Mouse (Mus musculus): ENCODE measurements around the gene Usp49. TPM values are rescaled to one million over a fixed set of nuclear protein-coding genes. Genes with fewer than 3 reads are reported as not detected.

The Usp49 gene
- polyA plus RNA-seq (2012; rRNA removed) = 6.9 and 7.4 TPM in 2 replicates

DNA sequence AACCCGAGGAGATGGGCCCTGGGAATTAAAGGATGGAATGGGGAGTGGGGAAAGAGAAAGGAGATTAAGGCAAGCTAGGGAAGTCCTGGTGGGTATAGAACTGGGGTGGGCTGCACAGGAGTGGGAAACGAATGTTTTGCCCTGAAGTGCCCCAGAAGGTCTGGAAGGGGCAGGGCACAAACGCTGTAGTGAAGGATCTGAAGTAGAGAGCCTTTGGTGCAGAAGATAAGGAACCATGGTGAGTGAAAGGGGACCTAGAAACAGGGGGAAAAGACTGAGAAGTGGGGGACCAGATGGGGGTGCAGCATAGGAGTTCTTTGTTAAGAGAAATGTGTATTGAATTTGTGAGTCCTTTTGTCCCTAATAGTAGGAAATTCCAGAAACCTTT, at the start of gene Usp49:
Usp49 (plus strand) TSS at position 13 of the 388 bp plus-strand sequence.

DNA sequence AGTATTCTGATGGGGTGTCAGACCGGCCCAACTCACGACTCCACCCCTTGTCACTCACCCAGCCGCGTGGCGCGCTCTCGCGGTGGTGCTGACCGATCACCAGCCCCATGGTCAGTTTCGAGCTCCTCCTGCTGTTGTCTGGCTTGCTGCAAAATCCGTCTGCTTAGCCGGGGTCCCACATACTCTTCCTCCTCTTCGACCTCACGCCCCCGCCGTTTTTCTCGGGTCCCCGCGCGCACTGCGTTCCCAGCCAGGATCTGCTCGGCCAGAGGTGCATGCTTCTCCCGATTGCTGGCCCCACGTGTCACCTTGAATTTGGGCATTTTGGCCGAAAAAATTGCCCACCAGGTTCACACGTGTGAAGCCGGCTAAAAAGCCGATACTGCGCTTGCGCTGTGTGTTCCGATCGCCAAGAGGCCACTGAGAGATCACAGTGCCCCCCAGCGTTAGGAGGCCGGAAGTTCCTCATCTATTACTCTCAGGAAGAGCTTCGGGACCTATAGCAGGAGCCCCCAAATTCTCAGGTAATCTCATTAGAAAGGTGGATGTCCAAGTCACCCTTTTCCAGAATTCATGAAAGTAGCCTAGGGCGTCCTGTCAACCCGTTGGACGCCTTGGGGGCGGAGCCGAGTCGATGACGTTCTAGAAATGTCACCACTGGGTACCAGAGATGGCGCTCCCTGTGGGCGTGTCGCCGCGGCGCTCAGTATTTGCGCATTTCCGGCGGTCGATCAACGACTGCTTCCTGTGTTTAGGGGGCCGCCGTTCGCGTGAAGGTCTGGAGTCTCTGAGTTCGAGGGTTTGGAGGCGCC, 19.4 kb upstream of the Usp49 start, which contains the start of the genes Bysl, Med20 and Gm20517:
Bysl (minus strand) TSS at position 644 of the 812 bp plus-strand sequence.
Med20 (plus strand) TSS at position 734 of the 812 bp plus-strand sequence.
Gm20517 (plus strand) TSS at position 741 of the 812 bp plus-strand sequence.

DNA sequence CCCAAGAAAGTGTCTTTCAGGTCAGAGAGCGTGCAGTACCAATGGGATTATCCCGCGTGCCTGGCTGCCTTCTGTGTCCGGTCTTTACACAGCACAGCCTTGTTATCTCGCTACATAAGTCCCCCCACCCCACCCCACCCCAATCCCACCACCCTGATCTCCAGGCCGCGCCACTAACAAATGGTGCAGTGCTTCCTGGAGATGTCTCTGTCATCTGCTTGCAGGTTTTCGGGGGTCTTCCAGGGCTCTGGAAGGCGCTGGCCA, 57.8 kb downstream of the Usp49 start, which contains the start of gene Tomm6:
Tomm6 (minus strand) TSS at position 43 of the 264 bp plus-strand sequence.

DNA sequence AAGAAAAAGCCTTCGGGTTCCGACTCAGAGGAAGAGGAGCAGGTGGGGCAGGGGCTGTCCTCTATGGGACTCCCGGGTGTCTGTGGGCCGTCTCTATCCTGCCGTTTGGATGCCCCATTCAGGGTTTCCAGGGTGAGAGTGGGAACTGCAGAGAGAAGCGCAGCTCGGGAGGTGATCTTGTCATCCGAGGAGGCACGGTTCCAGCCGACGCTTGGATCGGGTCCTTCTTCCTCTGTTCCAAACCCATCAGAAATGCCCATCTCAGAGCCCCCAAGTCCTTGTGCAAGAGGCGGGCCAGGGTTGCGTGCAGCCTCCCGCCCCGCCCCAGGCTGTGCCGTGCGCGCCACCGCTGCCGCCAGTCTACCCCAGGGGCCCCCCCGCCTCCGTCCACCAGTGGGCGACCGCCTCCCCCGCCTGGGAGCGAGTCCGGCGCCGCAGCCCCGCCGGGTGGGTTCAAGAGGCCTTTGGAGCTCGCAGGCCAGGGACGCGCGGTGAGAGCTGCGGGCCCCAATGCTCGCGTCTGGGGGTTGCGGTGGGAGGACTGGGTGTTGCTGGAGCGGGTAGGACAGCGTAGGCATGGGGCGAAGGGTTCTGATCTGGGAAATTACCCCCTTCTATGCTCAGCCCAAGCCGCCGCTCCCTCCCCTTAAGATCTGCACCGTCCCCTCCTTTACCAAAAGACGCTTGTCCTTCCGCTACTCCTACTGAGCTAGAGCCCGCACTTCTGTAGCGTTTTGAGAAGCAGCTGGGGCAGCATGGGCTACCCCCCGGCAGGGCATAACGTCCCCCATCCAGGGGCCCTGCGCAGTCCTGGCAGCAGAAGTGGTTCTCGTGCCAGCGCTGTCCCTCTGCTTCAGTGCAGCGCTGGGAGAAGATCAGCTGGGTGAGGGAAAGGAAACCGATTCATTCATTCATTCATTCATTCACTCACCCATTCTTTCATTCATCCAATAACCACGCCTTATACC, 58.4 kb downstream of the Usp49 start, which contains the start of gene Frs3:
Frs3 (plus strand) TSS at position 423 of the 968 bp plus-strand sequence.

DNA sequence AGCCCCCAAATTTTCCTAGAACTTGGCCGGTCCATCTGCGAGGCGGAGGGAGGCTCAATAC, 63.8 kb downstream of the Usp49 start, which contains the start of gene Gm21981:
Gm21981 (minus strand) TSS at position 14 of the 61 bp plus-strand sequence.

GRCm38 (mm10) chr17:47694503-47695336, 64.2 kb downstream of the Usp49 start, which contains the start of gene Prickle4:
Gene Prickle4 (minus strand): TSS chr17:47694736.

GRCm38 (mm10) chr17:47726566-47726965, 96.1 kb downstream of the Usp49 start, which contains the start of gene Pgc:
Gene Pgc (plus strand): TSS chr17:47726842.

Other genes with a start within 250 kb of the Usp49 start
- gene Guca1b, start 245.3 kb upstream of the Usp49 start, polyA plus RNA-seq (2012; rRNA removed) = 2.0 and 2.5 TPM in 2 replicates
- 3.1 and 4.5 TPM in 2 replicates for gene Guca1a, start 230.1 kb upstream of the Usp49 start, polyA plus RNA-seq (2012; rRNA removed)
- gene AI661453, start 194.1 kb upstream of the Usp49 start, polyA plus RNA-seq (2012; rRNA removed) = 2.6 and 3.0 TPM in 2 replicates
- gene 1700001C19Rik, start 193.3 kb upstream of the Usp49 start, polyA plus RNA-seq (2012; rRNA removed) = 0.13 TPM in 1 of 2 replicates, not detected in the other
- 23.3 and 34.2 TPM in 2 replicates for gene Taf8, start 128.4 kb upstream of the Usp49 start, polyA plus RNA-seq (2012; rRNA removed)
- 161 and 193 TPM in 2 replicates for gene Ccnd3, start 125.6 kb upstream of the Usp49 start, polyA plus RNA-seq (2012; rRNA removed)
- gene Bysl, start 19.2 kb upstream of the Usp49 start, polyA plus RNA-seq (2012; rRNA removed) = 11.1 and 13.3 TPM in 2 replicates
- gene Med20, start 19.1 kb upstream of the Usp49 start, polyA plus RNA-seq (2012; rRNA removed) = 23.6 and 26.8 TPM in 2 replicates
- gene Gm20517, start 19.1 kb upstream of the Usp49 start, polyA plus RNA-seq (2012; rRNA removed) = 3.6 and 4.8 TPM in 2 replicates
- gene Tomm6, start 57.7 kb downstream of the Usp49 start, polyA plus RNA-seq (2012; rRNA removed) = 63.6 and 92.2 TPM in 2 replicates
- gene Frs3, start 58.3 kb downstream of the Usp49 start, polyA plus RNA-seq (2012; rRNA removed) = 32.2 and 34.0 TPM in 2 replicates
- gene Gm21981, start 63.8 kb downstream of the Usp49 start, polyA plus RNA-seq (2012; rRNA removed) = 2.0 and 2.6 TPM in 2 replicates
- 3.2 and 7.1 TPM in 2 replicates for gene Prickle4, start 64.0 kb downstream of the Usp49 start, polyA plus RNA-seq (2012; rRNA removed)
- 3.9 and 23.2 TPM in 2 replicates for gene Pgc, start 96.2 kb downstream of the Usp49 start, polyA plus RNA-seq (2012; rRNA removed)
- gene Tfeb, start 106.3 kb downstream of the Usp49 start, polyA plus RNA-seq (2012; rRNA removed) = 48.5 and 55.0 TPM in 2 replicates
- 230 and 241 TPM in 2 replicates for gene Mdfi, start 204.0 kb downstream of the Usp49 start, polyA plus RNA-seq (2012; rRNA removed)

Data from ovary, adult 2 months (tissue).